Mouse (Mus musculus) CH12F3 (cell line): ENCODE measurements around the gene Iqcf1.

ENCODE experiments used
- in situ Hi-C: fragments of 300-500 bp; cut with MboI; formaldehyde crosslinking; loops from 2 replicates; pipeline ENCODE4 v1.14.3; 2020; ENCODE audit warnings: low sequenced_read_pairs

The Iqcf1 gene

GRCm38 (mm10) chr9:106499667-106500066, at the start of gene Iqcf1:
TSS of gene Iqcf1 (plus strand) at chr9:106499967.
- in situ Hi-C loops, result no loop called here

DNA sequence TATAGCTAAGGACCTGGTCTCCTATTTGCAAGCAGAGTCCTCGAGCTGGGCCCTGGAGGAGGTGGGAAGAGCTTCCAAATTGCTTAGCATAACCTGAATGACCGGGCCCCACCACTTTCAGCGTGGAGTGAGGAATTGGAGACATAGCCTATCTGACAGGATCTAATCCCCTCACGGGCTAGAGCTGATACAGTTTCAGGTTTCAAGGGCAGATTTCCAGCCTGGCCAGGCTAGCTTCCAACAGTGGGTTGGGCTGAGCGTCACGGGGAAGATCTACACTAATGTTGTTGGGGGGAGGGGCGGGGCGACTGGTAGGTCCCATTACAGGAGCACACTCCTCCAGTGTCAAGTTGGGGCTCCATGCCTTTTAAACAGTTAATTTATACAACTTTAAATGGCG, 49.1 kb upstream of the Iqcf1 start:
- in situ Hi-C loops, result no loop called here

- in situ Hi-C loops, result no loop called here
These were observed 48.5 kb upstream of the Iqcf1 start for GRCm38 (mm10) chr9:106451298-106451697.

DNA sequence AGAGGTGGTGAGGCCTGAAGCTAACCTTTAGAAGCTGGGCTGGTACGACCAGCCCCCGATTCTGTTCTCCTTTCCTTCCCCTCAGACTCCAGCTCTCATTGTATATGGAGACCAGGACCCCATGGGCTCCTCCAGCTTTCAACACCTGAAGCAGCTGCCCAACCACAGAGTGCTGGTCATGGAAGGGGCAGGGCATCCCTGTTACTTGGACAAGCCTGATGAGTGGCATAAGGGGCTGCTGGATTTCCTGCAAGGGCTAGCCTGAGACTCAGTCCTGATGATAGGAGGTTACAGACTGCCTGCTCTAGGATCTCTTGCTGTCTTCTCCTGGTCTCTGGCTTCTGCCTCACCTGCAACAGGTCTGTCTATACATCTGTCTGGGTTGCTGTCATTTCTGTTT, 47.9 kb upstream of the Iqcf1 start:
- in situ Hi-C loops, result no loop called here

DNA sequence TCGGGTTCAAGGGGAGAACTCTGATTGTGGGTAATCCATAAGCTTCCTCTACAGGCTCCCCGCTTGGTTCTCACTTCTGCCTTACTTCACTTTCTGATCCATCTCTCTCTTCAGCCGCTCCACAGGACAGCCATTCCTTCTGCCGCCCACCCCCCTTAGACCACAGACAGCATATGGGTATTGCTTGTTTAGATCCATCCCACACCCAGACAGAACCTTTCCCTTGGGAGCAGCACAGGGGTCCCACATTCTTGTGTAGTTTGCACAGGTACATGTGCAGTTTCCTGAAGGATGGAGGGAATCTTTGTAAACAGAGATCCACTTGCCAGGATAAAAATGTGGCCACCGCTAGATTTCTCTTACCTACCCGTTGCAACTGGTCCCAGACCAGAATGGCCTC, 47.4 kb upstream of the Iqcf1 start:
- in situ Hi-C loops, result no loop called here

- in situ Hi-C loops, result no loop called here
These were observed 46.9 kb upstream of the Iqcf1 start for GRCm38 (mm10) chr9:106452821-106453220.

- in situ Hi-C loops, result no loop called here
These were observed 46.3 kb upstream of the Iqcf1 start, which contains the start of gene Pcbp4 for GRCm38 (mm10) chr9:106453271-106454070. TSS of gene Pcbp4 (plus strand) at chr9:106453291.

DNA sequence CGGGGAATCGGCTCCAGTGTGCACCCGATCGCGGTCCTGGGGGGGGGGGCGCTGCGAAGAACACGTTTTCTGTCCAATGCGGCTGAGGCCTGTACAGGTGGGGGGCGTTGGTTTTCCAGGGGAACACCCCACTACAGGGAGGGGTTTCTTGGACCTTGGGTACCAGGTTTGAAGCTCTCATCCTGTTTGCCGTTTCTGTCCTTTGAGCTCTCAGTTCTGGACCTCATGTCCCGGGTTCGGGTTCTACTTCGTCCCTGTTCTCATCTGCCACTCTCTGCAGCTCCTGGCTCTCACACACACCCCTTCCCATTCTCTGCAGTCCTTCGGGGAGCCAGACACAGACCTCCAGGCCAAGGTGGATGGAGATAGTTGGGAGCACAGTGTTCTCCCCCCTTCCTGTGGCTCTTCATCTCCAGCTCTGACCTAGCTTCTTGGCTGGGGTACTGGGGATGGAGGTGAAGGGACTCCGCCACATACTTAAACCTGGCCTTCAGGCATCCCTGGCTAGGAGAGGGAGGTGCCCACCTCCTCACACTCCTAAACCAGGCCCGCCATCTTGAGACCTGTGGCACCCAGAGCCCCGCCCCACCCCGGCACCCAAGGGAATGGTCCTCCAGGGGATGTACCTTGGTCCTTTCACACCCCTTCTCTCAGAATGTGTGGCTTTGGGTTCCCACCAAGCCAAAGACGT, 45.6 kb upstream of the Iqcf1 start:
- in situ Hi-C loops, result no loop called here

- in situ Hi-C loops, result no loop called here
These were observed 44.7 kb upstream of the Iqcf1 start for GRCm38 (mm10) chr9:106454888-106455681.

- in situ Hi-C loops, result no loop called here
These were observed 43.2 kb upstream of the Iqcf1 start for GRCm38 (mm10) chr9:106456325-106457162.

GRCm38 (mm10) chr9:106457163-106457559, 42.6 kb upstream of the Iqcf1 start:
- in situ Hi-C loops, result no loop called here

DNA sequence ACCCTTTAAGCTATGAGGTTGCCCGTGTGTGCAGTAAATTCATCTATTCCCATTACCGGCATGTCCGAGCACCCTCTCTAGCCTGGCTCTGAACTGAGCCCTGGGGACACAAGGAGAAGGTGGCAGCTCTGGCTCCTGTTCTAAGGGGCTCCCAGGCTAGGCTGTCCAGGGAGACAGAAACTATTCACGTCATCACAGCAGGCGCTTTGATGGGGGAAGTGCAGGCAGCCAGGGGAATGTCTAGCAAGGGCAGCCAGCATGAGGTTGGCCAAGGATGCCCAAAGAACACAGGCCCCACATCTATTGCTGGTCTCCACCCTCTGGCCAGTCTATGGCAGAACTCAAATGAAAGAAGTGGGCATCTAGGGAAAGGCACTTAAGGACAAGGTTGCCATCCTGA, 41.8 kb upstream of the Iqcf1 start:
- in situ Hi-C loops, result no loop called here

DNA sequence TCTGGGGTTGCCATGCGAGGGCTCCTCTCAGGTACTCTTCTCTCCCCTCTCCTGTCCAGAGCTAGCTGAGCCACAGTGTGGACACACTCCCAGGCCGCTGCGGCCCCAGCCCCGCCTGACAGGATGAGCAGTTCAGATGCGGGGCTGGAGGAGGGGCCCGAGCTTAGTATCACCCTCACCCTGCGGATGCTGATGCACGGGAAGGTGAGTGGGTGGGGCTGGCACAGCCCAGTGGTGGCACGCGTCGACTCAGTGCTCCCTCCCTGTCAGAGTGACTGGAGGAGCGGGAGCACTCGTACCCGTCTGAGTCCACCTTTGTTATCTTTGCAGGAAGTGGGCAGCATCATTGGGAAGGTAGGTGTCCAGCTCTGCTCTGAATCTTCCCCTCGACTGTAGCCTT, 39.8 kb upstream of the Iqcf1 start:
- in situ Hi-C loops, result no loop called here

- in situ Hi-C loops, result no loop called here
These were observed 39.3 kb upstream of the Iqcf1 start for GRCm38 (mm10) chr9:106460401-106461025.

GRCm38 (mm10) chr9:106461026-106461415, 38.7 kb upstream of the Iqcf1 start:
- in situ Hi-C loops, result no loop called here

DNA sequence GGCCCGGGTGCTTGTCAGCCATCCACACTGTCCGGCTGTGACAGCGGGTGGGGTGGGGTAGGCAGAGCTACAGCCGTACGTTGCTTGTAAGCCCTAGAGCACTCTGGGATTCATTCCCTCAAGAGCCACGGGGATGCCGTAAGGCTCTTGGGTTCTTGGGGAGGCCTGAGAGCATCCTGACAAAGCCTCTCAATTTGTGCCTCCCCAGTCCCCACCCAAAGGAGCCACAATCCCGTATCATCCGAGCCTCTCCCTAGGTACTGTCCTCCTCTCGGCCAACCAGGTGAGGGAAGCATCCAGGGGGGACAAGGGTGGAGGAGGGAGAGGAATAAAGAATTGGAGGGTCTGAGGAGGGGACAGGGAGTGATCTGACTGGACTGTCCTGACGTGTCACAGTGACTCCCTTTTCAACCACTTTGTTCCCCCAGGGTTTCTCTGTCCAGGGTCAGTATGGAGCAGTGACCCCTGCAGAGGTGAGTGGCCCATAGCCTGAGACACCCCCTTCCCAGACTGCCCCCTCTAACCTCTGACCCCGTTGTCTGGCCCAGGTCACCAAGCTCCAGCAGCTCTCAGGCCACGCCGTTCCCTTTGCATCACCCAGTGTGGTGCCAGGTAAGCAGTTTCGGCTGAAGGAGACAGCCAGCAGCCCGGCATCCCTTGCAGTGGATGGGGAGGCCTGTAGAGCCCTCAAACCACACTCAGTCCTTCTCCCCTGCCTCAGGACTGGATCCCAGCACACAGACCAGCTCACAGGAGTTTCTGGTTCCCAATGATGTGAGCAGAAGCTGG, 37.9 kb upstream of the Iqcf1 start:
- in situ Hi-C loops, result no loop called here

DNA sequence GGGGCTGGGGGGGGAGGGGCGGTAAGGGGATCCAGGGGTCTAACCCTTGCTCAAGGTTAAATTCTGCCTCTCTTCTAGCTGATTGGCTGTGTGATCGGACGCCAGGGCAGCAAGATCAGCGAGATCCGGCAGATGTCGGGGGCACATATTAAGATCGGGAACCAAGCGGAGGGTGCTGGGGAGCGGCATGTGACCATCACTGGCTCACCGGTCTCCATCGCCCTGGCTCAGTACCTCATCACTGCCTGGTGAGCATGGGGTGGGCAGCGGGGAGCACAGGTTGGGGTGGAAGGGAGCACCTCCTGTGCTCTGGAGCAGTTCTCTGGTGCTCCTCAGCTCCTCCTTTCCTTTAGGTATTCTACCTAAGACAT, 37.4 kb upstream of the Iqcf1 start:
- in situ Hi-C loops, result no loop called here

DNA sequence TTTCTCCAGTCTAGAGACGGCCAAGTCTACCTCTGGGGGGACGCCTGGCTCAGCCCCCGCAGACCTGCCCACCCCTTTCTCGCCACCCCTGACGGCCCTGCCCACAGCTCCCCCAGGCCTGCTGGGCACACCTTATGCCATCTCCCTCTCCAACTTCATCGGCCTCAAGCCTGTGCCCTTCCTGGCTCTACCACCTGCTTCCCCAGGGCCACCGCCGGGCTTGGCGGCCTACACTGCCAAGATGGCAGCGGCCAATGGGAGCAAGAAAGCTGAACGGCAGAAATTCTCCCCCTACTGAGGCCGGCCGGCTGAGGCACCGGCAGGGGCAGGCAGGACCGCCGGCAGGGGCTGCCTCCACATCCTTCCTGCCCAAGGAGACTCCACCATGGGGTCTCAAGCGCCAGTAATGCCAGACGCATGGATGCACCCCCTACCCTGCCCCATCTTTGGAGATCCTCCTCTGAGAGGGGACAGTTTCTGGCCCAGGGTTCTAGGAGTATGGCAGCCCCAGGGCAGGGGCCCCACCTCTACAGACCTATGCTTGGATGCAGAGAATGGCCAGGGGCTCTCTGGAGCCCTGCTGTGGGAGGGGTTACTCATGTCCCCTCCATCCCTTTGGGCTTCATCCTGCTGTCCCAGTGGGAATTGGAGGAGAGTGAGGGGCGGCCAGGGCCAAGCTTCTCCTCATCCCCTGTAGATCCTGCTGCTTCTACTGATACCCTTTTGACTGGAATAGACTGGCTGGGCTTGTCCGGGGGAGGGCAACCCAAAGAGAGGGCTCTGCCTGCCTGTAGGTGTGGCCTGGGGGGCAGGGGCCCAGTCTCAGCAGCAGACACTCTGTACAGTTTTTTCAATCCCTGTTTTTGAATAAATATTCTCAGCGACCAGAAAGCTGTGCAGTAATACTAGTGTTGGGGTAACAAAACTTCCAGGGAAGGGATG, 36.4 kb upstream of the Iqcf1 start:
- in situ Hi-C loops, result no loop called here
